Mouse (Mus musculus) kidney, adult 2 months (tissue): ENCODE measurements at regions not wholly inside any gene's neighbourhood (a gene's known extent, or its start where the extent isn't known, plus 50 kb on each side); places are given as distances from the start of the nearest gene placed in this dataset.

ENCODE experiments used
- DNase-seq: peaks from one replicate; pipeline ENCODE4 v3.0.0; 2021
- H3K27ac ChIP-seq: fragments of 200-500 bp; 2 replicates; pipeline ENCODE4 v1.5.1; 2012; ENCODE audit warnings: low read depth, low read length, control low read depth, inconsistent platforms; ENCODE audit not compliant: insufficient read depth
- H3K27me3 ChIP-seq: fragments of 200-500 bp; replicated peaks from 2 replicates; pipeline ENCODE4 v1.6.1; 2012; ENCODE audit warnings: mild to moderate bottlenecking, moderate library complexity, low read length, inconsistent platforms; ENCODE audit not compliant: control insufficient read depth, insufficient read depth
- H3K36me3 ChIP-seq: fragments of 200-500 bp; 2 replicates; pipeline ENCODE4 v1.6.1; 2012; ENCODE audit warnings: mild to moderate bottlenecking, moderate library complexity, low read length, inconsistent platforms; ENCODE audit not compliant: control insufficient read depth, insufficient read depth
- H3K4me1 ChIP-seq: fragments of 200-500 bp; 2 replicates; pipeline ENCODE4 v1.6.1; 2011; ENCODE audit warnings: low read length; ENCODE audit not compliant: control insufficient read depth, insufficient read depth
- H3K4me3 ChIP-seq: fragments of 200-500 bp; 2 replicates; pipeline ENCODE4 v1.5.1; 2011; ENCODE audit warnings: mild to moderate bottlenecking, low read depth, low read length, control low read depth; ENCODE audit not compliant: insufficient read depth
- CTCF ChIP-seq: fragments of 200-500 bp; conservative IDR thresholded peaks from 2 replicates; pipeline ENCODE4 v1.5.1; 2011; ENCODE audit warnings: low read depth, mild to moderate bottlenecking, control low read depth, low read length, moderate library complexity, mixed read lengths; ENCODE audit not compliant: insufficient read depth, insufficient read length
- POLR2A ChIP-seq: fragments of 200-500 bp; IDR thresholded peaks from one replicate; pipeline ENCODE4 v1.6.1; 2011; ENCODE audit warnings: low read depth, low read length, control low read depth
- WGBS: fragments of 180-500 bp; shearing (Covaris S2); methylation state at CpG from one replicate; pipeline ENCODE4 v1.1.7; 2018; 5-methylcytosine and 5-hydroxymethylcytosine counted together

DNA sequence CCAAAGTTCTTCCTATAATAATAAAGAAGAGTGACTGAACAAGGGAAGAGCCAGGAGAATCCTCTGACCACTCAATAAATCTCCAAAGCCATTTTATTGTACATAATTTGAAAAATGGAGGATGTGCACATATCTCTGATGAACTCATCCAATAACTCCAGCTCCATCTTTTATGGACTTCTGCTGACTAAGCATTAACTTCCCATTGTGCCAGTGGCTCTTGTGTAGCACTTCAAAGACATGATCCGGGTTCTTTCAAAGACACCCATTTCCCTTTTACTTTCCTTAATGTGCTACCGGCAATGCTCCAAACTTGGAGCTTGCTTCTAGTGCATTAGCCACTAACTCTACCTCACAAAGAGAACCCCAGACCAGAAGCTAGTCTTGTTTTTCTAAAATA is 112.7 kb upstream of the Gm4737 start:
- H3K4me1 ChIP-seq, result no peaks in the 10 kb centered on the region
- H3K4me3 ChIP-seq, result no peak overlapping the region
- 90% methylated on average over 2 of the region's 2 CpGs for WGBS
- no peak for DNase-seq
- H3K36me3 ChIP-seq, result no peaks in the 10 kb centered on the region
- TF ChIP-seq POLR2A (no peak), CTCF (no peak)
- H3K27me3 ChIP-seq, result no peaks in the 10 kb centered on the region
- no peak overlapping the region for H3K27ac ChIP-seq

- WGBS, result 69% methylated on average over 4 of the region's 4 CpGs
- Histone ChIP-seq H3K36me3 (no peaks in the 10 kb centered on the region), H3K4me3 (no peak overlapping the region), H3K27ac (no peak overlapping the region), H3K27me3 (no peaks in the 10 kb centered on the region), H3K4me1 (no peaks in the 10 kb centered on the region)
- TF ChIP-seq POLR2A (no peak), CTCF (no peak)
- DNase-seq, result no peak
Measured at GRCm38 (mm10) chr16:46251639-46252038, 96.8 kb upstream of the Gm4737 start.

GRCm38 (mm10) chr16:46250943-46251342 is 96.1 kb upstream of the Gm4737 start:
- Histone ChIP-seq H3K27ac (no peak overlapping the region), H3K4me3 (no peak overlapping the region), H3K27me3 (no peaks in the 10 kb centered on the region), H3K4me1 (no peaks in the 10 kb centered on the region), H3K36me3 (no peaks in the 10 kb centered on the region)
- TF ChIP-seq CTCF (no peak), POLR2A (no peak)
- WGBS, result 67% methylated on average over 3 of the region's 3 CpGs
- DNase-seq, result no peak

DNA sequence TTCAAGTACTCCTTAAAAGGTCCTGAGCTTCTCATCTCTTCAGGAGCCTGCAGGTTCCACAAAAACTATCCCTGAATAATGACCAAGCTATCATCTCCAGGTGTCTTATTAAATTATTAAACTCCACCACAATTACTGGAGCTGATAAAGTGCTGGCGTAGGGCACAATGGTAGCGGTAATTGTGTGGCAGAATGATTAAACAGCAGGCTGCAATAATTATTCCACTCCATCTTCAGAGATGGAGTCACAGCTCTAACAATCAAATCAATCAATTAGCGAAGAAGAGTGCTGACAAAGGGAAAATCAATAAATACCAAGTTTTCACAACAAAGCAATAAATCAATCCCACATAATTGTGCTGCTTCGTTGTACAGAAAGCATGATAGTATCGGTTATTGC is 90.7 kb upstream of the Gm4737 start:
- DNase-seq, result no peak
- Histone ChIP-seq H3K4me1 (no peaks in the 10 kb centered on the region), H3K27ac (no peak overlapping the region), H3K4me3 (no peak overlapping the region), H3K27me3 (no peaks in the 10 kb centered on the region), H3K36me3 (no peaks in the 10 kb centered on the region)
- TF ChIP-seq CTCF (no peak), POLR2A (no peak)
- WGBS, result 81% methylated on average over 5 of the region's 5 CpGs

GRCm38 (mm10) chr16:46228744-46229143 is 73.9 kb upstream of the Gm4737 start:
- Histone ChIP-seq H3K4me1 (no peaks in the 10 kb centered on the region), H3K27ac (no peak overlapping the region), H3K4me3 (no peak overlapping the region), H3K36me3 (no peaks in the 10 kb centered on the region), H3K27me3 (no peaks in the 10 kb centered on the region)
- no peak for DNase-seq
- no peak for TF ChIP-seq CTCF
- no peak for TF ChIP-seq POLR2A
- WGBS, result 94% methylated on average over 3 of the region's 3 CpGs

GRCm38 (mm10) chr16:46223084-46223600 is 68.3 kb upstream of the Gm4737 start:
- Histone ChIP-seq H3K27ac (no peak overlapping the region), H3K4me1 (no peaks in the 10 kb centered on the region), H3K4me3 (no peak overlapping the region), H3K27me3 (no peaks in the 10 kb centered on the region), H3K36me3 (no peaks in the 10 kb centered on the region)
- TF ChIP-seq CTCF, result no peak
- no peak for TF ChIP-seq POLR2A
- DNase-seq, result no peak
- WGBS, result 55% methylated on average over 1 of the region's 1 CpGs

DNA sequence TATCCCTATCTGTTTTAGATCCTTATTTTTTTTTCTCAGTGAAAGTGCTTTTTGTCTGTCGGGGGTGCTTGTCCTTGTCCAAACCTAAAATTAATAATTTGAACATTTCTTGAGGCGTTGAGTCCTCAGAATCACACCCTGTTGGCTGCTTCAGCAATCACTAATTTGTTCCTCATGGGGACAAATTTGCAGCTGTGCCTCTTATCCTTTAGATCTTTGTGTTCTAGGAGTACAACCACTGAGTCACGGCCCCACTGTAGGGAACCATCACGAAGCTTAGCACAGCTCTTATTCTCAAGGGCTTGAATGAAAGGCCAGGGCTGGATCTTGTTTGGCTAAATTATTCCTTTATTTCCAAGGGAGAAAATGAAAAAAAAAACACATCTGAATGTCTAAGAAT is 57.6 kb upstream of the Gm4737 start:
- Histone ChIP-seq H3K27ac (no peak overlapping the region), H3K4me1 (no peaks in the 10 kb centered on the region), H3K36me3 (no peaks in the 10 kb centered on the region), H3K27me3 (no peaks in the 10 kb centered on the region), H3K4me3 (no peak overlapping the region)
- 76% methylated on average over 4 of the region's 4 CpGs for WGBS
- no peak for DNase-seq
- TF ChIP-seq POLR2A (no peak), CTCF (no peak)

- no peaks in the 10 kb centered on the region for H3K4me1 ChIP-seq
- H3K27ac ChIP-seq, result no peak overlapping the region
- H3K27me3 ChIP-seq, result no peaks in the 10 kb centered on the region
- TF ChIP-seq POLR2A, result no peak
- TF ChIP-seq CTCF, result no peak
- no peak for DNase-seq
- no peak overlapping the region for H3K4me3 ChIP-seq
- no peaks in the 10 kb centered on the region for H3K36me3 ChIP-seq
- 75% methylated on average over 3 of the region's 3 CpGs for WGBS
Measured at GRCm38 (mm10) chr16:46211914-46212313, 57.0 kb upstream of the Gm4737 start.
